Mouse (Mus musculus) thymus, postnatal 10 days (tissue): ENCODE data around the gene Ppp1r9b.

ENCODE experiments used
- DNase-seq, 2 experiments: peaks; one replicate each; pipeline ENCODE4 v3.0.0; 2021; ENCODE audit warnings: low spot score in 2 of 2

The Ppp1r9b gene

GRCm38 (mm10) chr11:95043608-95044007 is 52.8 kb downstream of the Ppp1r9b start:
- no peak for DNase-seq

GRCm38 (mm10) chr11:95044185-95044870 is 53.5 kb downstream of the Ppp1r9b start:
- no peak for DNase-seq

GRCm38 (mm10) chr11:95046980-95047680 is 56.3 kb downstream of the Ppp1r9b start:
- DNase-seq: peak; percentile 17 to 56

- DNase-seq: no peak
These were observed 62.2 kb downstream of the Ppp1r9b start for GRCm38 (mm10) chr11:95053062-95053461.
